Mouse (Mus musculus) v-Abl transformed pro-B cells (cell line): ENCODE measurements around the gene Inka1.
"Not testable (repeated sequence)": the region's sequence is repeated elsewhere in the genome, so short reads cannot be mapped to it uniquely, and the experiment has no call there.

Source experiments
- in situ Hi-C, 2 experiments: fragments of 400-800 bp; cut with MboI; formaldehyde crosslinking; loops; one replicate each; pipeline ENCODE4 v1.15.1; 2025; ENCODE audit not compliant: unreplicated experiment in 2 of 2

The Inka1 gene

DNA sequence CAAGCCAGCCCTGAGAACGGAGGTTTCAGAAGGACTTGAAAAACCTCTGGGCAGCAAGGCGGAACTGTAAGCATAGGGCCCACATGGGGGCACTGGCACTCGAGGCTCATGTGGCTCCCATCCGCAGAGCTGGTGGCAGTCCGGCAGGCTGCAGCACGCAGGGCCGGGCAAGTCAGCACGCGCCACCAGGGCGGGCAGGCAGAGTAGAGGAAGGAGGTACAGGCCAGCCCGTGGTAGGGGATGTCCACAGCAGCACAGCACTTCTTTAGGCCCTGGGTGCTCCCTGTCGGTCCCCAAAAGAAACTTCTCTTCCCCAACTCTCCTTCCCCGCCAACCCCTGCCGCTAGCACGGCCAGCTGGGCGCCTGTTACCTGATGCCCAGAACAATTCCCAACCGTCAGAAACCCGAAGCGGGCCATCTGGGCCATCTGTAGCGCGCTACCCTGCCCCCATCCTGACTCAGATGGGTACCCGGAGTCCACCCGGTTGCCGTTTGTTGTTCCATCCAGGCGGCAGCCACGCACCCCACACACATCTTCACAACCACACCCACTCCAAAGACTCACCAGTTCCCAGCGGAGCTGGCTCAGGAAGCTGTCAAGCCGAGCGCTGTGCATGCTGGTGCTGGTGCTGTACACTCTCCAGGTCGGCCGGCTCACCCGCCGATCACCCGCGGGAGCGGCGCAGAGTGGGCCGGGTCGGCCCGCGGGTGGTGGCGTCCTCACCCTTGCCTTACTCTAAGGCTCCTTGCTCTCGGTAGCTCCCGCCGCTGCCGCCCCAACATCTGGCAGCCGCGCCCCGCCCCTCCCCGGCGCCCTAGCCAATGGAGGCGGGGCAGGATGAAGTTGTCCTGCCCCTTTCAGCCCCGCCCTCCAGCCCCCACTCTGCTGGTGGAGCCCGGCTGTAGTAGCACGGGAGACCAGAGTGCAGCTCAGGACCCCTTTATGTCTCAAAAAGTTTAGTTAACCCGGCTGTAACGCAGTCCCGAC, at the start of gene Inka1:
Gene Inka1, minus strand, starts transcription at position 749 of the 989 bp plus-strand sequence.
- in situ Hi-C loops: no loop called here

GRCm38 (mm10) chr9:108032126-108032525, 46.4 kb upstream of the Inka1 start:
- in situ Hi-C loops: no loop called here

GRCm38 (mm10) chr9:108027867-108028266, 42.2 kb upstream of the Inka1 start:
- in situ Hi-C loops: no loop called here

DNA sequence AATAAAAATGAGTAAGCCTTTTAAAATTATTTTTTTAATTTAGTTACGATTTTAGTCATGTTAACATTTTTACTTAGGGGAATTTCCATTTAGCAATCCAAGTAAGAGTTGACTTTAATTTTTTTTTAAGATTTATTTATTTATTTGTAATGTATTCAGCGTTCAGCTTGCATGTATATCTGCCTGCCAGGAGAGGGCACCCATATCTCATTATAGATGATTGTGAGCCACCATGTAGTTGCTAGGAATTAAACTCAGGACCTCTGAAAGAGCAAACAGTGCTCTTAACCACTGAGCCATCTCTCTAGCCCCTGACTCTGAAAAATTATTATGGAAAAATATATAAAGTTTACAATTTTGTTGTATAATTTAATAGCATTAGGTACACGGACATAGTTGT, 40.9 kb upstream of the Inka1 start:
- in situ Hi-C loops: no loop called here

DNA sequence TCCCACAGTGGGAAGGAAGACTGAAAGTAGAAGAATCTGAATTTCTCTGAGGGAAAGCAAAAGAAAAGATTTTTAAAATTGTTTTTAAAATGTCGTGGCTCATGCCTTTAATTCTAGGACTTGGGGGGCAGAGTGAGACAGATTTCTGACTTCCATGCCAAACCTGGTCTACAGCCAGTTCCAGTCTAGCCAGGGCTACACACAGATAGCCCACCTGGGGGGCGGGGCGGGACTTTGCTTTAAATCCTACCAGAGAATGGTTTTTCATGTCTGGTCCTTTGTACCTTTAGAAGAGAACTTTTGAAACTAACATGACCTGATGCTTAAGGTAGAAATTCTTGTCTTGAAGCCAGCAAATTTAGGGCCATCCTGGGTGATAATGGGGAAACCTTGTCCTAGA, 37.5 kb upstream of the Inka1 start:
- in situ Hi-C loops: no loop called here

GRCm38 (mm10) chr9:108020741-108021140, 35.1 kb upstream of the Inka1 start:
- in situ Hi-C loops: no loop called here

- in situ Hi-C loops: no loop called here
Observed at GRCm38 (mm10) chr9:108017127-108017526, 31.4 kb upstream of the Inka1 start.

DNA sequence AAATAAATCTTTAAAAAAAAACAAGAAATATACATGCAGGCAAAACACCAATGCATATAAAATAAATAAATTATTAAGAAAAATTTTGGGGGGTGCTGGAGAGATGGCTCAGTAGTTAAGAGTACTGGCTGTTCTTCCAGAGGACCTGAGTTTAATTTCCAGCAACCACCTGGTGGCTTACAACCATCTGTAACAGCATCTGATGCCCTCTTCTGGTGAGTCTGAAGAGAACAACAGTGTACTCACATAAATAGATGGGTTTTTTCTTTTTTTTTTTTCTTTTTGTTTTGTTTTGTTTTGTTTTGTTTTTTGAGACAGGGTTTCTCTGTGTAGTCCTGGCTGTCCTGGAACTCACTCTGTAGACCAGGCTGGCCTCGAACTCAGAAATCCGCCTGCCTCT, 27.9 kb upstream of the Inka1 start:
- in situ Hi-C loops: not testable (repeated sequence)

GRCm38 (mm10) chr9:108010385-108010784, 24.7 kb upstream of the Inka1 start:
- in situ Hi-C loops: no loop called here

DNA sequence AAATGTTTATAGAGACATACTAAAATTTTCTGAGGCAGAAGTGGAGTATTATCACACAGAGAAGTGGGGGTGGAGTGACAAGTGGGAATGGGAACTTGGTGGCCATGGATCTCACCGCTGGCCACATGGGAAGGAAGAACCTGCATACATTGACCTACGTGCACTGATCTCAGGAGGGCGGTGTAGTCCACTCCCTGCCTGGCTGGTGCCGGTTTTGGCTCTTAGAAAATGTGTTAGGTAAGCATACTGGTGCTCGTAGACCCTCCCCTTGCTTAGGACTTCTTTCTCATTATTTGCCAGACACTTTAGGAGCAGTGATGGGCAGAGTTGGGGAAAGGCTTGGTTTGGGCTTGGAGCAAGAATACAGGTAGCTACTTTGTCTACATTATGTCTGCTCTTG, 22.4 kb upstream of the Inka1 start:
- in situ Hi-C loops: loop anchor here in 1 of 2 experiments (5.0 kb wide), 1 partner anchor 39 kb away; the partner anchor contains the start of gene Gmppb

DNA sequence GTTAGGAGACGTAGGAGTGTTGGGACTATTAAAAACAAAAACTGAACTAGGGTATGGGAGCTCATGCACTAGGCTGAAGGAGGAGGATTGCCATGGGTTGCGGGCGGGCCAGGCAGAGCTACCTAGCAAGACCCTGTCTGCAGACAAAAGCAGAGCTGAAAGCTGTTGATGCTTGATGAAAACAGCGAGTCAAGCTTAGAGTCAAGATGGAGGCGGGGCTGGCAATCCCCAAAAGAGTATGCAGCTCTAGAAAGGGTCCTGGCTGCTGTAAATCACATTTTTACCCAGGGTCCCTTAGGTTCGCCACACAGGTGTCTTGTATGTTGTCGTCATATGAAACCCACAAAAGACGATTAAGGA, 17.8 kb upstream of the Inka1 start:
- in situ Hi-C loops: no loop called here

GRCm38 (mm10) chr9:108002778-108003530, 17.3 kb upstream of the Inka1 start:
- in situ Hi-C loops: no loop called here

DNA sequence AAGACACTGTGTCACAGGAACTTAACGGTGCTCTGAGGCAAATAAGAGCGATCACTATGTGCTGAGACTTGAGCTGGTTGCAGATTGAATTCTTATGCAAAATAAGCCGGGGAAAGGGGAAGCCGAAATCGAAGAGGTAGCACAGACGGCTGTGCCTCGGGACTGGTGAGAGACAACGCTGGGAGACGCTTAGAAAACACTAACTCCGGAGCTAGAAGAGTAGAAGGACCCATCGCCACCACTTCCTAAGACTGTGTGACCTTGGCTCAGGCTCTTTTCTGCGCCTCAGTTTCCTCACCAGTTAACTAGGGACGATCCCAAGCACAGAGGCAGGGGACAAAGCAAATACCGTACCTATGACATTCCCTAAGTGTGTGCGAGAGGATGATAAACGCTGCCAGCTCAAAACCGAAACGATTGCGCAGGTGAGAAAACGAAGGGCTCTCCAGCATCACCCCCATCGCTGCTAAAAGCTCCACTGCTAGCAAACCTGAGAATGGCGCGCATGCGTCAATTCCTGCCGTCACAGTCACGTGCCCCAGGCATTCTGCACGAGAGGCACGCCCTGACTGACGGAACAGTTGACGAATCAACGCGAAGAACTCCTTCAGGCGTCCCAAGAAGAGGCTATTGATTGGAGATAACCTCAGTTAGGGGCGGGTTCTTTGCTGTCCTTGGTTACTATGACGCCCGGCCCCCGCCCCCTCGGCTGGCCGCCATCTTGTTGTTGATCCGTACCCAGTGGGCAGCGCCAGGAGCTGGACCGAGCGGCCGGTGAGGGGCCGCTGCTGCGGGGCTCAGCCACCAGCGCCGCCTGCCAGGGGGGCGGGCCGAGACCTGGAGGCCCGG, 16.5 kb upstream of the Inka1 start, which contains the start of gene Ip6k1:
Gene Ip6k1, plus strand, starts transcription at position 580 of the 849 bp plus-strand sequence.
- in situ Hi-C loops: no loop called here

- in situ Hi-C loops: loop anchor here (5.0 kb wide), 1 partner anchor 34 kb away; no protein-coding TSS in a partner anchor
Observed at GRCm38 (mm10) chr9:107996049-107996448, 10.4 kb upstream of the Inka1 start, which contains the start of gene Gm20662. Gene Gm20662 (plus strand): TSS chr9:107996349.

DNA sequence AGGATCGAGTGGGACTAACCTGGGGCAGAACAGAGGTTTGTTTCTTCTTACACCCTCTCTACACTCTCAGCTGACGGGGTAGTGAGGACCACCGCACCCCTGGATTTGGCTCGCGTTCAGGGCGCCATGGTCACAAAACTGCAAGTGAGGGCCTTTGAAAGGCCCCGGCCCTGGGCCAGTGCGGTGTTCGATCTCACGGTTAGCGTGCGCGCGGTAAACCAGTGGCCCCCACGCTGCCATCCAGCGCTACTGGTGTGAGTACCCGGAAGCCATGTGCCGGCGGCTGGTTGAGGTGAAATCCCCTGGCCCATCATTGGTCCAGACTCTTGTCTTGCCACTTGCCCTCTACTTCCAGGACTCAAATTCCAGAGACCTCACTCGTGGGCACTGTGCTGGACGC, 9.8 kb upstream of the Inka1 start:
- in situ Hi-C loops: loop anchor here (5.0 kb wide), 1 partner anchor 33 kb away; no protein-coding TSS in a partner anchor

GRCm38 (mm10) chr9:107994464-107994863, 8.8 kb upstream of the Inka1 start:
- in situ Hi-C loops: no loop called here

- in situ Hi-C loops: no loop called here
Observed at GRCm38 (mm10) chr9:107993013-107993412, 7.3 kb upstream of the Inka1 start.

DNA sequence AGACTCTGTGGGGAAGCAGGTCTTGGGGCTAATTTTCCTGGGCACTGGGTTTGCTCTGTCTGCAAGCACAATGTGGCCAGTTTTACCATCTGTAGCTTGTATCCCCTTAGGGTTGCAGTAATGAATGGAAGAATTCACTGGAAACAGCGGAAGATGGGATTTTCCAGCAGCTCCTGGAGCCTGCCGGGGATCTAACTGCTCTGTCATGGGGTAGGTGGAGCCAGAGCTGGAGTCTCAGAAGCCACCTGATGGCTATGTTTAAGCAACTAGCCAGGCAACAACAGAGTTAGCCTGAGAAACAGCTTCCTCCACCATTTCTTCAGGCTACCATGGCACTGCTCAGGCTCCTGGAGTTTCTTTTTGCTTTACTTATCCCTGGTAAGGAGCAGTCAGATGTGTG, 6.5 kb upstream of the Inka1 start, which contains the start of gene Cdhr4:
Gene Cdhr4, plus strand, starts transcription at position 301 of the 400 bp plus-strand sequence.
- in situ Hi-C loops: no loop called here

DNA sequence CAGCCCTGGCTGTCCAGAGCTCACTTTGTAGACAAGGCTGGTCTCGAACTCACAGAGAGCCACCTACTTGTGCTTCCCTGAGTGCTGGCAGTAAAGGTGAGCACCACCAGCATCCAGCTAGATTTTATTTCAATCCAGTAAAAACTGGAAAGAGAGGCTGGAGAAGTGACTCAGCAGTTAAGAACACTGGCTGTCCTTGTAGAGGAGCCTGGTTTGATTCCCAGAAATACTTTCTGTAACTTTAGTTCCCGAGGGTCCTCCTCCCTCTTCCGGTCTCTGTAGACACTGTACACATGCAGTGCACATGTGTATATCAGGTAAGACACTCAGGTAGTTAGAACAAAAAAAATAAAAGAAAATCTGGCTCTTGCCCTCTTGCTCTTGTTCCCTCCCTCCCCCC, 2.3 kb upstream of the Inka1 start:
- in situ Hi-C loops: no loop called here

- in situ Hi-C loops: no loop called here
Observed at GRCm38 (mm10) chr9:107986376-107986775, 697 bp upstream of the Inka1 start.
